Mouse (Mus musculus) limb, embryonic 15.5 days (tissue): ENCODE measurements around the gene Creld1. TPM values are rescaled to one million over a fixed set of nuclear protein-coding genes. Genes with fewer than 3 reads are reported as not detected.

ENCODE experiments used
- ATAC-seq: fragments of 200-750 bp; cut with Nextera tagmentation; 2 replicates; pipeline ENCODE4 v1.8.0; 2017; ENCODE audit warnings: low read depth, moderate TSS enrichment; ENCODE audit not compliant: insufficient number of reproducible peaks, low FRiP score, low TSS enrichment
- H3K27ac ChIP-seq: fragments of 300-500 bp; sonication (generic); 2 replicates; pipeline ENCODE4 v1.5.1; 2015; ENCODE audit warnings: moderate library complexity, mild to moderate bottlenecking, inconsistent platforms
- H3K27me3 ChIP-seq: fragments of 300-500 bp; sonication (generic); 2 replicates; pipeline ENCODE4 v1.6.1; 2015; ENCODE audit warnings: inconsistent platforms
- H3K36me3 ChIP-seq: fragments of 300-500 bp; sonication (generic); 2 replicates; pipeline ENCODE4 v1.6.1; 2015; ENCODE audit warnings: inconsistent platforms
- H3K4me1 ChIP-seq: fragments of 300-500 bp; sonication (generic); 2 replicates; pipeline ENCODE4 v1.6.1; 2015; ENCODE audit warnings: inconsistent platforms
- H3K4me2 ChIP-seq: fragments of 300-500 bp; sonication (generic); 2 replicates; pipeline ENCODE4 v1.6.1; 2015; ENCODE audit warnings: mild to moderate bottlenecking, inconsistent platforms
- H3K4me3 ChIP-seq: fragments of 300-500 bp; sonication (generic); 2 replicates; pipeline ENCODE4 v1.5.1; 2015; ENCODE audit warnings: mild to moderate bottlenecking, inconsistent platforms
- H3K9ac ChIP-seq: fragments of 300-500 bp; sonication (generic); 2 replicates; pipeline ENCODE4 v1.6.1; 2015; ENCODE audit warnings: inconsistent platforms
- H3K9me3 ChIP-seq: fragments of 300-500 bp; sonication (generic); 2 replicates; pipeline ENCODE4 v1.6.1; 2016; ENCODE audit warnings: inconsistent platforms
- WGBS: fragments of 180-500 bp; shearing (Covaris S2); methylation state at CpG from one replicate; pipeline ENCODE4 v1.1.7; 2015; 5-methylcytosine and 5-hydroxymethylcytosine counted together
- polyA plus RNA-seq: library from polyadenylated mRNA; unstranded; fragments of >200 nt; fragmentation: Nextera tagmentation; extraction: Ambion mirVana; gene quantifications from 2 replicates; pipeline ENCODE4 v1.2.1, GENCODE M21; 2015

Gene Creld1
- polyA plus RNA-seq, result 22.1 and 27.2 TPM in 2 replicates

- peak; percentile 82 for ATAC-seq
These were observed at the start of gene Creld1 for GRCm38 (mm10) chr6:113483100-113483615. Gene Creld1, plus strand, starts transcription at chr6:113483297.

GRCm38 (mm10) chr6:113433661-113434060 lies 49.4 kb upstream of the Creld1 start:
- 69% methylated on average over 3 of the region's 3 CpGs for WGBS
- no peak for ATAC-seq
- no peaks in the 10 kb centered on the region for H3K27me3 ChIP-seq

More at GRCm38 (mm10) chr6:113483100-113483615, at the start of gene Creld1:
- under 1% methylated on average over 26 of the region's 26 CpGs for WGBS
- peak within 1 kb of the TSS; percentile 45 for H3K4me3 ChIP-seq
- peaks cover 38% of the 10 kb centered on the region for H3K27me3 ChIP-seq
- no peaks in the 10 kb centered on the region for H3K36me3 ChIP-seq
- H3K9ac ChIP-seq, result peak within 1 kb of the TSS; percentile 35
- peaks cover 24% of the 10 kb centered on the region for H3K4me1 ChIP-seq
- peak within 1 kb of the TSS; percentile 72 for H3K4me2 ChIP-seq
- H3K27ac ChIP-seq, result peak within 1 kb of the TSS; percentile 63
- H3K9me3 ChIP-seq, result no peaks in the 10 kb centered on the region

GRCm38 (mm10) chr6:113434691-113435090 lies 48.4 kb upstream of the Creld1 start:
- Histone ChIP-seq H3K36me3 (no peaks in the 10 kb centered on the region), H3K27ac (no peak overlapping the region), H3K9ac (no peak overlapping the region), H3K27me3 (no peaks in the 10 kb centered on the region), H3K9me3 (no peaks in the 10 kb centered on the region), H3K4me2 (no peak overlapping the region), H3K4me1 (no peaks in the 10 kb centered on the region), H3K4me3 (no peak overlapping the region)
- no peak for ATAC-seq
- WGBS, result 69% methylated on average over 7 of the region's 7 CpGs

More at GRCm38 (mm10) chr6:113433661-113434060, 49.4 kb upstream of the Creld1 start:
- no peaks in the 10 kb centered on the region for H3K9me3 ChIP-seq
- no peaks in the 10 kb centered on the region for H3K36me3 ChIP-seq
- no peak overlapping the region for H3K27ac ChIP-seq
- no peak overlapping the region for H3K9ac ChIP-seq
- H3K4me3 ChIP-seq, result no peak overlapping the region
- no peaks in the 10 kb centered on the region for H3K4me1 ChIP-seq
- H3K4me2 ChIP-seq, result no peak overlapping the region

- Histone ChIP-seq H3K4me3 (no peak within 1 kb of the TSS), H3K4me1 (no peaks in the 10 kb centered on the region), H3K27ac (no peak within 1 kb of the TSS), H3K36me3 (no peaks in the 10 kb centered on the region), H3K9me3 (no peaks in the 10 kb centered on the region), H3K4me2 (no peak within 1 kb of the TSS), H3K27me3 (no peaks in the 10 kb centered on the region), H3K9ac (no peak within 1 kb of the TSS)
- ATAC-seq, result no peak
- 79% methylated on average over 9 of the region's 9 CpGs for WGBS
These were observed 47.4 kb upstream of the Creld1 start, which contains the start of gene Cidec for GRCm38 (mm10) chr6:113435664-113436205. Gene Cidec, minus strand, starts transcription at chr6:113435760.

- Histone ChIP-seq H3K4me2 (no peak overlapping the region), H3K9me3 (no peaks in the 10 kb centered on the region), H3K4me3 (no peak overlapping the region), H3K36me3 (no peaks in the 10 kb centered on the region), H3K27ac (no peak overlapping the region), H3K4me1 (peaks cover 2% of the 10 kb centered on the region; the same call in 1 of the 2 replicates), H3K9ac (no peak overlapping the region), H3K27me3 (no peaks in the 10 kb centered on the region)
- no peak for ATAC-seq
- 72% methylated on average over 12 of the region's 12 CpGs for WGBS
These were observed 46.0 kb upstream of the Creld1 start for GRCm38 (mm10) chr6:113437135-113437534.

GRCm38 (mm10) chr6:113438721-113439430 lies 44.2 kb upstream of the Creld1 start:
- WGBS, result 56% methylated on average over 12 of the region's 12 CpGs
- no peaks in the 10 kb centered on the region for H3K27me3 ChIP-seq
- H3K9ac ChIP-seq, result no peak overlapping the region
- no peak for ATAC-seq
- no peak overlapping the region for H3K4me2 ChIP-seq
- H3K9me3 ChIP-seq, result no peaks in the 10 kb centered on the region
- no peaks in the 10 kb centered on the region for H3K36me3 ChIP-seq
- no peak overlapping the region for H3K27ac ChIP-seq
- H3K4me1 ChIP-seq, result peaks cover 11% of the 10 kb centered on the region
- H3K4me3 ChIP-seq, result no peak overlapping the region

- Histone ChIP-seq H3K27ac (no peak overlapping the region), H3K9me3 (no peaks in the 10 kb centered on the region), H3K4me2 (no peak overlapping the region), H3K36me3 (no peaks in the 10 kb centered on the region), H3K4me3 (no peak overlapping the region), H3K4me1 (peaks cover 11% of the 10 kb centered on the region), H3K27me3 (no peaks in the 10 kb centered on the region), H3K9ac (no peak overlapping the region)
- no peak for ATAC-seq
- WGBS, result 78% methylated on average over 3 of the region's 3 CpGs
These were observed 42.4 kb upstream of the Creld1 start for GRCm38 (mm10) chr6:113440686-113441085.

- Histone ChIP-seq H3K27me3 (no peaks in the 10 kb centered on the region), H3K4me3 (no peak overlapping the region), H3K9me3 (no peaks in the 10 kb centered on the region), H3K9ac (no peak overlapping the region), H3K4me2 (no peak overlapping the region), H3K4me1 (peaks cover 11% of the 10 kb centered on the region), H3K27ac (no peak overlapping the region), H3K36me3 (0 out of 2 replicates have a peak, but pooled peaks cover under 1% of the 10 kb centered on the region)
- 52% methylated on average over 7 of the region's 7 CpGs for WGBS
- no peak for ATAC-seq
These were observed 41.9 kb upstream of the Creld1 start for GRCm38 (mm10) chr6:113441147-113441680.

- H3K4me3 ChIP-seq, result peak overlapping the region; percentile 95
- no peak for ATAC-seq
- H3K9me3 ChIP-seq, result no peaks in the 10 kb centered on the region
- 41% methylated on average over 9 of the region's 9 CpGs for WGBS
- peak overlapping the region; percentile 63; the same call in 1 of the 2 replicates for H3K9ac ChIP-seq
- H3K36me3 ChIP-seq, result peaks cover 9% of the 10 kb centered on the region
- peak overlapping the region; percentile 78; the same call in 1 of the 2 replicates for H3K27ac ChIP-seq
- no peaks in the 10 kb centered on the region for H3K27me3 ChIP-seq
- H3K4me2 ChIP-seq, result peak overlapping the region; percentile 75
- peaks cover 11% of the 10 kb centered on the region for H3K4me1 ChIP-seq
These were observed 41.0 kb upstream of the Creld1 start for GRCm38 (mm10) chr6:113442087-113442441.

- ATAC-seq, result peak; percentile 82
- Histone ChIP-seq H3K9me3 (no peaks in the 10 kb centered on the region), H3K4me2 (peak within 1 kb of the TSS; percentile 75), H3K4me3 (peak within 1 kb of the TSS; percentile 95), H3K9ac (peak within 1 kb of the TSS; percentile 63), H3K27me3 (no peaks in the 10 kb centered on the region), H3K4me1 (peaks cover 11% of the 10 kb centered on the region), H3K27ac (peak within 1 kb of the TSS; percentile 78), H3K36me3 (peaks cover 14% of the 10 kb centered on the region)
- WGBS, result under 1% methylated on average over 45 of the region's 45 CpGs
These were observed 40.5 kb upstream of the Creld1 start, which contains the start of gene Jagn1 for GRCm38 (mm10) chr6:113442442-113443090. Gene Jagn1, plus strand, starts transcription at chr6:113442569.

- Histone ChIP-seq H3K36me3 (peaks cover 19% of the 10 kb centered on the region), H3K27ac (no peak overlapping the region)
These were observed 40.0 kb upstream of the Creld1 start for GRCm38 (mm10) chr6:113443091-113443490.

More at GRCm38 (mm10) chr6:113443091-113443490, 40.0 kb upstream of the Creld1 start:
- ATAC-seq, result no peak
- H3K4me1 ChIP-seq, result peaks cover 11% of the 10 kb centered on the region
- peak overlapping the region; percentile 75 for H3K4me2 ChIP-seq
- H3K27me3 ChIP-seq, result no peaks in the 10 kb centered on the region
- H3K9me3 ChIP-seq, result no peaks in the 10 kb centered on the region
- WGBS, result 47% methylated on average over 12 of the region's 12 CpGs
- peak overlapping the region; percentile 63 for H3K9ac ChIP-seq
- peak overlapping the region; percentile 95 for H3K4me3 ChIP-seq
